Mouse (Mus musculus): ENCODE data around the gene Slc39a10. TPM values are rescaled to one million over a fixed set of nuclear protein-coding genes. Genes with fewer than 3 reads are reported as not detected.

Slc39a10 gene
- polyA plus RNA-seq, 1 experiment from 2014 or later, result 82.4 TPM

DNA sequence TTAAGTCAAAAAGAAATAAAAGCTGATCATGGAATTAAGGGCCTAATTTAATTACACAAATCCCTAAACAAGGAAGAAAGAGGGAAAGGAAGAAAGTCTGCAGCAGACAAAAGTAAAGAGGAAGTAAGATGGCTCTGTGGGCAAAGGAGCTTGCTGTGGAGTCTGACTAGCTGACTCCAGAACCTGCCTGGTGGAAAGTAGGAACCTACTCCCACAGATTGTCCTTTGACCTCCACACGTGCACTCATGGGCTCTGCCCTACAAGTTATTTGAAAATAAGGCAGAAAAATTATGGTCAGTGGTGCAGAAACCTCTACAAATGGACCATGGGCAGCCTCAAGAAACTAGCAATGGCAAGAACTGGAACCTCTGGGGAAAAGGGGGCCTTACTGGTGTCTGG lies 32.6 kb downstream of the Slc39a10 start:
- WGBS, result 77% methylated on average over 1 of the region's 1 CpGs
- Histone ChIP-seq H3K4me3 (no peak overlapping the region), H3K27me3 (no peaks in the 10 kb centered on the region), H3K4me1 (peaks cover 3% of the 10 kb centered on the region; the same call in 1 of the 2 replicates), H3K9me3 (no peaks in the 10 kb centered on the region), H3K4me2 (replicated peaks) (no peak overlapping the region), H3K9ac (replicated peaks) (no peak overlapping the region), H3K27ac (replicated peaks) (no peak overlapping the region), H3K36me3 (no peaks in the 10 kb centered on the region)
- ATAC-seq (ENCODE audit: low FRiP score, low read depth), result no peak

DNA sequence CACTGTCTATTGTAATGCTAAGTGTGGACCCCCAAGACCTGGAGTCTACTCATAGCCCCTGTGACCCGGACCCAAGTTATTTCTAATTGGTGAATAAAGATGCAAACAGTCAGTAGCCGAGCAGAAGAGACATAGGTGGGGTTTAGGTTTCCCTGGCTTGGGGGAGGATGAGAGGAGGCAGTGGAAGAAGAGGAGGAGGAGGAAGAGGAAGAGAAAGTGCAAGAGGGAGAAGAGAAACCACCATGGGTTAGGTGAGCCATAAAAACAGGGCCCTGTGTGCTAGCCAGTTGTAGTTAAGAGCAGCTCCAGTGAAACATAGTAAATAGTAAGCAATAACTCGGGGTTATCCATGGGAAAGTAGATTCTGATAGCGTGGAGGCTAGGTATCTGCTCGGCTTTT lies 34.1 kb downstream of the Slc39a10 start:
- ATAC-seq (ENCODE audit: low FRiP score, low read depth), result no peak
- H3K4me1 ChIP-seq, result peaks cover 3% of the 10 kb centered on the region; the same call in 1 of the 2 replicates
- no peaks in the 10 kb centered on the region for H3K9me3 ChIP-seq
- 75% methylated on average over 5 of the region's 5 CpGs for WGBS
- no peak overlapping the region for H3K4me2 ChIP-seq (replicated peaks)
- H3K9ac ChIP-seq (replicated peaks), result no peak overlapping the region
- no peak overlapping the region for H3K27ac ChIP-seq (replicated peaks)
- no peaks in the 10 kb centered on the region for H3K36me3 ChIP-seq
- H3K4me3 ChIP-seq, result no peak overlapping the region
- no peaks in the 10 kb centered on the region for H3K27me3 ChIP-seq

DNA sequence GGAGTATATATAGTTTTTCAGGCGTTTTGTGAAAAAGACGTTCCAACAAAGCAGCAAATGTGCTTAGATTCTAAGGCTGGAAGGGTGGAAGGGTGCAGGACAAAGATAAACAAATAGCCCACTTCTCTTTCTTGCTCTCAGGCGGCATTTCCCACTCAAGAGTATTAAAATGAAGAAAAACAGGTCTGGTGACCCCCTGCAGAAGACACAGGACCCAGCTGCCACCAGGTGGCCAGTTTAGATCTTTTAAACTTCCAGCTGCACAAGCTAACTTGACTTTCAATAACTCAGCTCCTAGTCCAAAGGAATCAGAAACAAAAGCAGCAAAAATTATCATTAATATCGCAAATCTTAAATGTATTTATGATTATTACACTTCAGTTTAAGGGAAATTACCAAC lies 36.2 kb downstream of the Slc39a10 start:
- no peak overlapping the region for H3K27ac ChIP-seq (replicated peaks)
- no peaks in the 10 kb centered on the region for H3K27me3 ChIP-seq
- WGBS, result 55% methylated on average over 4 of the region's 4 CpGs
- peaks cover 8% of the 10 kb centered on the region; the same call in 1 of the 2 replicates for H3K4me1 ChIP-seq
- ATAC-seq (ENCODE audit: low FRiP score, low read depth), result no peak
- H3K4me3 ChIP-seq, result no peak overlapping the region
- no peak overlapping the region for H3K9ac ChIP-seq (replicated peaks)
- no peaks in the 10 kb centered on the region for H3K9me3 ChIP-seq
- H3K4me2 ChIP-seq (replicated peaks), result no peak overlapping the region
- no peaks in the 10 kb centered on the region for H3K36me3 ChIP-seq

DNA sequence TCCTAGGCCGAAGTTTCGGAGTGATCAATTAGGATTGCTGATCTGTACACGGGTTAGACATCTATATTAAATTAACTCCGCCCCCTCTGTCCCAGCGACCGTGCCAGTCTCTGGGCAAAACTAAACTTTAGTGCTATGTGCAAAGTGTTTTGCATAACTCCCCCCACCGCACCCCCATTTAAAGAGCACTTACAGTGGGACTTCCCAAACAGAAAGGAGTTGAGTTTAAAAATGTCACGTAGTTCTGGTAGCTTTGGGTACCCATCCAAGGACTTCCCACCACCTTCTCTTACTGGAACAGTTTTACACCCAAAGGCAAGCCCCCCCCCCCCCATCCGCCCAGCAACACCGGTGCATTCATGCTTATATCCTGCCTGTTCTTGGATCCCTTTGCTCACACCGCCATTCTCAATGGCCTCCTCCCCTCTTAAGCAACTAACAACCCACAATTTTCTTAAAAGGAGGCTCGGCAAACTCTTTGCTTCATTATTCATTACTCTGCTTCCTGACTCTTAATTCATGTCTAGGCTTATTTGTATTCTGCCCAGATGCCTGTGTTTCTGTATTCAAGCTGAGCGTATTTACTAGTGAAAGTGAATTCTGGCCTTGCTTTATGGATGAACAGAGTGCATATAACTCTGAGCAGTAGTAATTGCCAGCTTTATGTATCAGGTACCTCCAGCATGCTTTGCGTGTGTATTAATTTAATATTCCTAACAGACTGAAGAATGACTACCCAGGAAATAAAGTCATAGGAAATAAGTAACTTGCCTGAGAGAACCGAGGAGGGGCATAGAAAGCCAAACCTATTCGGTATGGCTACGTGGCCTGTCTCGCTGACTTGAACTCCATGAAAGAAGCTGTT lies 38.4 kb downstream of the Slc39a10 start:
- peak overlapping the region; percentile 49 for H3K4me2 ChIP-seq (replicated peaks)
- H3K9ac ChIP-seq (replicated peaks), result no peak overlapping the region
- H3K27me3 ChIP-seq, result no peaks in the 10 kb centered on the region
- H3K4me1 ChIP-seq, result peaks cover 18% of the 10 kb centered on the region
- H3K9me3 ChIP-seq, result no peaks in the 10 kb centered on the region
- WGBS, result 27% methylated on average over 18 of the region's 18 CpGs
- H3K27ac ChIP-seq (replicated peaks), result peak overlapping the region; percentile 99
- peak overlapping the region; percentile 79 for H3K4me3 ChIP-seq
- ATAC-seq (ENCODE audit: low FRiP score, low read depth), result peak; percentile 11
- H3K36me3 ChIP-seq, result no peaks in the 10 kb centered on the region

DNA sequence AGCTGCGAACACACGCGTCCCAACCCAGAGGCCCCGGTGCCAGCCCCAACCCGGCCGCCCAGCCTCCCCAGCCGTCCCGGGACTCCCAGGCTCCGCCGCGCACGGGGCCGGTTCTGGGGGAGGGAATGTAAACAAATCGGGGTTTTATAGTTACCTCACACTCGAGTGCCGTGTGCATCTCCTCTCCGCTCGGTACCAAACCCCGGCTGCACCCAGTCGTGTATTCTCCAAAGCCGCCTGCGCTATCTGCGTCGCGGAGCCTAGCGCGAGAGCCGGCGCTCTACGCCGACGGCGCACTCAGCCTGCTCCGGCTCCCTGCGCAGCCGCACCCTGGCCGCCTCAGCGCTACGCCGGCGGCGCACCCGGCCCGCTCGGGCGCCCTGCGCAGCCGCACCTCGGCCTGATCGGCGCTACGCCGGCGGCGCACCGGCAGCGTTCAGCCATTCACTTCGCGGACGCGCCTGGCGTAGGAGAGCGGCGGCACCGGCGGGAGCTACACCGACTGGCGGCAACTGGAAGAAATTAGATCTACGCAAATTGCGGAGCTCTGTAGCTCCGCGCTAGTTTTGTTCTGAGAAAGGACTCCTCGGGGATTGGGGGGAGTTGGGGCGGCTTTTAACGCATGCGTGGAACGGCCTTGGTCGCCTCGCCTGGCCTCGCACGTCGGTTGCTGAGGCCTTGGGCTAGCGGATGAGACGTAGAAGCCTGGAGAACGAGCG lies 39.2 kb downstream of the Slc39a10 start:
- H3K4me2 ChIP-seq (replicated peaks), result peak overlapping the region; percentile 66

DNA sequence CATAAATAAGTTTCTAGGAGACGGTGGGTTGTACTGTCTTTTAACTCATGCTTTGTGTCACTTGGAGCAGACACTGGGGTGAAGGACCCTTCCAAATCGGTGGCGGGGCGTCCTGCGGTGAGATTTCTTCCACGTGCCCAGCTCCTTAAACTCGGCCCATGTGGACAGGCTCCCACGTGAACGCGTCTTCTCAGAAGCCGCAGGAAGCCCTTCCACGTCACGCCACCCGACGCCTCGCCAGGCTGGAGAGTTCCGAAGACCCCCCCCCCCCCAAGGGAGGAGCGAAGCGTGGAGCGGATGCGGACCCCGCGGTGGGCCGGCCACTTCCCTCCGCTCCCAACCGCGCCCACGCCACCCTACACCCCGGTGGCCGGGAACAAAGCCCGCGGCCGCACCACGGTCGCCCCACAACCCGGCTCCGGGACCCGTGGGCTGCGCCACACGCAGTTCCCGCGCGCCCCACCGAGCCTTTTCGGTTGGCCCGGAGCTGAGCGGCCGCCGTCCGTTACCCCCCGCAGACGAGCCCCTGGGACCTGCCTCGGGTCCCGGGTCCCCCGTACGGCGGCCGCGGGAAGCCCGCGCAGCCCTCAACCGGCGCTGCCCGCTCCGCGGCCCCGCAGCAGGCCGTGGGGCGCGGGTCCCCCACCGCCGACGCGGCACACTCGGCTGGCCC lies 39.9 kb downstream of the Slc39a10 start:
- peak overlapping the region; percentile 79 for H3K4me3 ChIP-seq
- H3K4me2 ChIP-seq (replicated peaks), result peak overlapping the region; percentile 66
- H3K4me1 ChIP-seq, result peaks cover 18% of the 10 kb centered on the region
- H3K27ac ChIP-seq (replicated peaks), result peak overlapping the region; percentile 99
- WGBS, result under 1% methylated on average over 66 of the region's 75 CpGs
- ATAC-seq (ENCODE audit: low FRiP score, low read depth), result peak; percentile 24
- no peaks in the 10 kb centered on the region for H3K27me3 ChIP-seq
- peak overlapping the region; percentile 97 for H3K9ac ChIP-seq (replicated peaks)
- H3K9me3 ChIP-seq, result no peaks in the 10 kb centered on the region
- H3K36me3 ChIP-seq, result no peaks in the 10 kb centered on the region

More for the DNA sequence above, 39.2 kb downstream of the Slc39a10 start:
- no peaks in the 10 kb centered on the region for H3K27me3 ChIP-seq
- ATAC-seq (ENCODE audit: low FRiP score, low read depth), result peak; percentile 94
- H3K27ac ChIP-seq (replicated peaks), result peak overlapping the region; percentile 99
- H3K4me1 ChIP-seq, result peaks cover 18% of the 10 kb centered on the region
- peak overlapping the region; percentile 97 for H3K9ac ChIP-seq (replicated peaks)
- WGBS, result under 1% methylated on average over 85 of the region's 86 CpGs
- no peaks in the 10 kb centered on the region for H3K36me3 ChIP-seq
- H3K4me3 ChIP-seq, result peak overlapping the region; percentile 79
- no peaks in the 10 kb centered on the region for H3K9me3 ChIP-seq

DNA sequence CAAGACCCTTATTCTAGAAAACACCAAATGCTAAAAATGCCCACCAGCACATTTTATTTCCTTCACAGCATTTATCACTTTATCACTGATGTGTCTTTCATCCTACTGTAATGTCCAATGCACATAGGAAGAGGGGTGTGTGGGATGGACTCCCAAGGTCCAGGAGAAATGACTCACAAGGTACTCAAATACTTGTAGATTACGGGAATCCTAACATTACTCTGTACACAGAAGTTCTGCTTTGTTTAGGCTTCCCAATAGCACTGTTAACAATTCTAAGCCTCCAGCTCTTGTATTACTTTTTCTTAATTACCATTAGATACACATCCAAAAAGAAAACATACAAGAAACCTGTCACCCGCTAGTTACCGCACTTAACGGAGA lies 40.4 kb downstream of the Slc39a10 start:
- peak overlapping the region; percentile 99; the same call in 1 of the 2 replicates for H3K27ac ChIP-seq (replicated peaks)
- 2% methylated on average over 4 of the region's 4 CpGs for WGBS

DNA sequence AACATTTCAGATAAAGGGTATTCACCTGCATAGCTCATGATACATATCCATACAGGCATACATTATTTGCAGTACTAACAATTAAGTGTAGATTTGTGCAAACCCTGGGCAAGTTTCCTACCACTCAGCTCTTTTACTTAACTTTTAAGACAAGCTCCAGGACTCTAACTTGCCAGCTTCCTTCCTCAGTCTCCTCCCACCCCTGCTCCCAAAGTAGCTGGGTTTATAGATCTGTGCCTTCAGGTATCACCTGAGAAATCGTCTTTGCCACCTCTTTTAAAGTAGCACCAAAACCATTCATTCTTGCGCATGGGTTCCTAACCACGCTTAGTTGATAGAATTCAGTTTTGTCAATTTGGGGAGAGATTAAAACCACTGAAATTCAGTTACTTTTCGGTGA lies 41.1 kb downstream of the Slc39a10 start:
- no peak for ATAC-seq (ENCODE audit: low FRiP score, low read depth)
- Histone ChIP-seq H3K27ac (replicated peaks) (no peak overlapping the region), H3K36me3 (no peaks in the 10 kb centered on the region), H3K4me3 (peak overlapping the region; percentile 79; the same call in 1 of the 2 replicates), H3K4me2 (replicated peaks) (peak overlapping the region; percentile 66), H3K9me3 (no peaks in the 10 kb centered on the region), H3K27me3 (no peaks in the 10 kb centered on the region), H3K9ac (replicated peaks) (no peak overlapping the region), H3K4me1 (peaks cover 18% of the 10 kb centered on the region)
- WGBS, result 67% methylated on average over 4 of the region's 4 CpGs

More for the DNA sequence above, 40.4 kb downstream of the Slc39a10 start:
- Histone ChIP-seq H3K9ac (replicated peaks) (peak overlapping the region; percentile 97), H3K9me3 (no peaks in the 10 kb centered on the region), H3K4me1 (peaks cover 18% of the 10 kb centered on the region), H3K4me2 (replicated peaks) (peak overlapping the region; percentile 66), H3K4me3 (peak overlapping the region; percentile 79), H3K36me3 (no peaks in the 10 kb centered on the region), H3K27me3 (no peaks in the 10 kb centered on the region)
- no peak for ATAC-seq (ENCODE audit: low FRiP score, low read depth)

DNA sequence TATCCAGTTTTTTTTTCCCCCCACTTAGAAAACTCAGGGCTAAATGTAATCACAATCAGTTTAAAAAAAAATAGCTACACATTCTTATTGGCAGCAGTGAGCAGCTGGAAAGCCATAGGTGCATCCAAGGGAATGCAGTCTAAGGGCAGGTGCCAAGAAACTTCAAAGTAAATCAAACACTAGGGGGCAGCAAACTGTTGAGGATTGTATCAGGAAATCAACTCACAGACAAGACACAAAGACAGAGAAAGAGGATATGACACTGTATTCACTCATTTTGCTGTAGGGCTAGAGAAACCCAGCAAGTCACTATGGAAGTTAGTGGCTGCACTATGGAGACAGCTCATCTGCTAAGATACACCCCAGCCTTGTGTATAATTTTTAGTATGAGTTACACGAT lies 42.9 kb downstream of the Slc39a10 start:
- 58% methylated on average over 1 of the region's 1 CpGs for WGBS
- no peak overlapping the region for H3K4me2 ChIP-seq (replicated peaks)
- H3K4me1 ChIP-seq, result peaks cover 25% of the 10 kb centered on the region
- no peak for ATAC-seq (ENCODE audit: low FRiP score, low read depth)
- no peaks in the 10 kb centered on the region for H3K9me3 ChIP-seq
- H3K36me3 ChIP-seq, result no peaks in the 10 kb centered on the region
- no peak overlapping the region for H3K9ac ChIP-seq (replicated peaks)
- H3K4me3 ChIP-seq, result no peak overlapping the region
- H3K27ac ChIP-seq (replicated peaks), result no peak overlapping the region
- H3K27me3 ChIP-seq, result no peaks in the 10 kb centered on the region

DNA sequence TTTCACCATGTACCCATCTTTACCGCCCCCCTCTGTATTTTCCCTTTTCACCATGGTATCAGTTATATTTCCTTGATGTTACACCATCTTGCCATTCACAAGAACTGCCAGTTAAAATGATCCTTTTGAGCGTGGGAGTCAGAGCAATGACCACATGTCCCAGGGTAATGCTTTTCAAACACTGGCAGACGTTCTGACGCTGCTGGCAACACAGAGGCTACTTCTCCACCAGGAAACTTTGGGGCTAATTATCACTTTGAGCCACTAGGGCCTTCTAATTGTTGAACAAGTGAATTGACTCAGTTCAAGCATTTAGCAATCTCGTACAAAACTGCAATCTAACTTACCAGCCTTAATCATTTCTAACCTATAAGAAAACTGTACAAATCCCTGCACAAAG lies 47.4 kb downstream of the Slc39a10 start:
- Histone ChIP-seq H3K27me3 (no peaks in the 10 kb centered on the region), H3K9me3 (no peaks in the 10 kb centered on the region), H3K27ac (replicated peaks) (no peak overlapping the region), H3K36me3 (no peaks in the 10 kb centered on the region), H3K4me2 (replicated peaks) (no peak overlapping the region), H3K4me1 (peaks cover 11% of the 10 kb centered on the region; the same call in 1 of the 2 replicates), H3K9ac (replicated peaks) (no peak overlapping the region), H3K4me3 (no peak overlapping the region)
- ATAC-seq (ENCODE audit: low FRiP score, low read depth), result no peak
- WGBS, result 56% methylated on average over 5 of the region's 5 CpGs

DNA sequence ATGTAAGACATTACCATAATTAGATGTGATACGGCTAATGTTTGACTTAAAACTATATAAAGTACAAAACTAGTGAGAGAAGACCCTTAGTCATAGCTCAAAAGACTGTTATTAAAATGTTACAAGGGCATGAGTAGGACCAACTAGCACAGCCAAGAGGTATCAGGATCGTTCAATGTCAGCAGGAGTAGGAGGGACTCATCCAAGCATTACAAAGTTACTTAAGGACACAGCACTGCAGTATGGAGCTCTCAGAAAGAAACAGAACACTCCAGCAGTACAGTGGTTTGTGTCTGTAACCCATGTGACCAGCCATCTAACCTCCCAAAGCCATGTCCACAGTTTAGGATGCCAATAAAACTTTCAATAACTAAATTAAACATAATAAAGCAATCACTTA lies 48.4 kb downstream of the Slc39a10 start:
- WGBS, result 86% methylated on average over 2 of the region's 2 CpGs
- Histone ChIP-seq H3K4me2 (replicated peaks) (no peak overlapping the region), H3K27me3 (no peaks in the 10 kb centered on the region), H3K9me3 (no peaks in the 10 kb centered on the region), H3K4me3 (no peak overlapping the region), H3K27ac (replicated peaks) (no peak overlapping the region), H3K4me1 (peaks cover 7% of the 10 kb centered on the region; the same call in 1 of the 2 replicates), H3K36me3 (no peaks in the 10 kb centered on the region), H3K9ac (replicated peaks) (no peak overlapping the region)
- no peak for ATAC-seq (ENCODE audit: low FRiP score, low read depth)

DNA sequence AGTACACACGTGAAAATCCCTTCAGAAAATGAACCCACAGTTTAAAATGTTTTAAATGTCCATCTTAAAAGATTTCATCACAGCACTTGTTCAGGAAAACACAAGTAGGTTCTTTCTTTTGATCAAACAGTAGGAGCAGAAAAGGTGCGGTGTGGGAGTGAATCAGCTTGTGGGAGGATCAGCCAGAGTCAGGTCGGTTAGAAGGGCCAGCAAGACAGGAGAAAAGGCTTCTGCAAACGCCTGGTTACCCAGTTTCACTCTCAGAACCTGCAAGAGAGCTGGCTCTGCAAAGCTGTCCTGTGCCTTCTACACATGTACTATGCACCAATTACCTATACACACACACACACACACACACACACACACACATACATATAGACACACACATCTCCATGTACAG lies 49.2 kb downstream of the Slc39a10 start:
- Histone ChIP-seq H3K36me3 (no peaks in the 10 kb centered on the region), H3K27me3 (no peaks in the 10 kb centered on the region), H3K4me2 (replicated peaks) (no peak overlapping the region), H3K9ac (replicated peaks) (no peak overlapping the region), H3K4me1 (peaks cover 7% of the 10 kb centered on the region; the same call in 1 of the 2 replicates), H3K27ac (replicated peaks) (no peak overlapping the region), H3K4me3 (no peak overlapping the region), H3K9me3 (no peaks in the 10 kb centered on the region)
- ATAC-seq (ENCODE audit: low FRiP score, low read depth), result no peak
- 75% methylated on average over 4 of the region's 4 CpGs for WGBS

Measured in midbrain, embryonic 12.5 days (tissue).